Mouse (Mus musculus) bone marrow, adult 2 months (tissue): ENCODE measurements around the gene Gm20661. TPM values are rescaled to one million over a fixed set of nuclear protein-coding genes. Genes with fewer than 3 reads are reported as not detected.

ENCODE experiments used
- H3K27ac ChIP-seq: fragments of 200-500 bp; 2 replicates; pipeline ENCODE4 v1.5.1; 2012; ENCODE audit warnings: low read depth, mild to moderate bottlenecking, control low read depth, inconsistent platforms, low read length; ENCODE audit not compliant: control insufficient read depth, poor library complexity, insufficient read depth
- H3K4me1 ChIP-seq: fragments of 200-500 bp; 2 replicates; pipeline ENCODE4 v1.6.1; 2011; ENCODE audit warnings: low read length; ENCODE audit not compliant: control insufficient read depth, insufficient read depth
- H3K4me3 ChIP-seq: fragments of 200-500 bp; replicated peaks from 2 replicates; pipeline ENCODE3; 2011; ENCODE audit warnings: mild to moderate bottlenecking, low read depth, low read length, control low read depth; ENCODE audit not compliant: control insufficient read depth
- CTCF ChIP-seq: fragments of 200-500 bp; IDR thresholded peaks from 2 replicates; pipeline ENCODE4 v1.5.1; 2011; ENCODE audit warnings: low read length, control low read depth; ENCODE audit not compliant: control insufficient read depth, insufficient read depth
- POLR2A ChIP-seq: fragments of 200-500 bp; IDR thresholded peaks from 2 replicates; pipeline ENCODE4 v1.6.1; 2011; ENCODE audit warnings: low read depth, mild to moderate bottlenecking, control low read depth, low read length, borderline replicate concordance; ENCODE audit not compliant: control insufficient read depth
- WGBS: fragments of 180-500 bp; shearing (Covaris S2); methylation state at CpG from one replicate; pipeline ENCODE4 v1.1.7; 2018; 5-methylcytosine and 5-hydroxymethylcytosine counted together
- polyA plus RNA-seq: library from polyadenylated mRNA; stranded (reverse); fragments of >200 nt; gene quantifications from 2 replicates; pipeline ENCODE4 v1.2.4, GENCODE M21; 2011; ENCODE audit warnings: low replicate concordance; ENCODE audit not compliant: missing spikeins, insufficient read depth, insufficient read length

Gene Gm20661
- polyA plus RNA-seq, 1 experiment, result 4.7 TPM

- peak overlapping the region; percentile 90 for H3K27ac ChIP-seq
- peak overlapping the region; percentile 90 for H3K4me3 ChIP-seq
- 18% methylated on average over 19 of the region's 19 CpGs for WGBS
- peaks cover 24% of the 10 kb centered on the region for H3K4me1 ChIP-seq
- TF ChIP-seq POLR2A (0 out of 2 replicates have a peak, but pooled peaks have one; percentile 7), CTCF (no peak)
Measured at GRCm38 (mm10) chr9:107984052-107984753, 1.3 kb downstream of the Gm20661 start.

GRCm38 (mm10) chr9:107984754-107985055 is 1.8 kb downstream of the Gm20661 start:
- TF ChIP-seq POLR2A, result no peak
- no peak for TF ChIP-seq CTCF
- WGBS, result 10% methylated on average over 9 of the region's 9 CpGs
- H3K4me1 ChIP-seq, result peaks cover 23% of the 10 kb centered on the region
- peak overlapping the region; percentile 90 for H3K4me3 ChIP-seq
- H3K27ac ChIP-seq, result peak overlapping the region; percentile 90

GRCm38 (mm10) chr9:107985131-107986119 is 2.6 kb downstream of the Gm20661 start, which contains the start of gene Inka1:
Inka1 (minus strand) TSS chr9:107985879.
- TF ChIP-seq CTCF (0 out of 2 replicates have a peak, but pooled peaks have one; percentile 6), POLR2A (peak; percentile 93)
- Histone ChIP-seq H3K27ac (peak within 1 kb of the TSS; percentile 90), H3K4me1 (peaks cover 21% of the 10 kb centered on the region), H3K4me3 (peak within 1 kb of the TSS; percentile 90)
- WGBS, result under 1% methylated on average over 58 of the region's 58 CpGs

GRCm38 (mm10) chr9:107986376-107986775 is 3.5 kb downstream of the Gm20661 start:
- under 1% methylated on average over 18 of the region's 18 CpGs for WGBS
- H3K27ac ChIP-seq, result no peak overlapping the region
- H3K4me1 ChIP-seq, result peaks cover 17% of the 10 kb centered on the region

GRCm38 (mm10) chr9:107987950-107988349 is 5.1 kb downstream of the Gm20661 start:
- WGBS, result 55% methylated on average over 3 of the region's 3 CpGs
- Histone ChIP-seq H3K4me3 (no peak overlapping the region), H3K27ac (no peak overlapping the region), H3K4me1 (peaks cover 10% of the 10 kb centered on the region)
- TF ChIP-seq POLR2A (no peak), CTCF (no peak)

More at GRCm38 (mm10) chr9:107986376-107986775, 3.5 kb downstream of the Gm20661 start:
- TF ChIP-seq CTCF, result peak; percentile 97
- no peak for TF ChIP-seq POLR2A
- peak overlapping the region; percentile 24 for H3K4me3 ChIP-seq

GRCm38 (mm10) chr9:107992197-107992596 is 9.3 kb downstream of the Gm20661 start, which contains the start of gene Cdhr4:
Cdhr4 (plus strand) TSS chr9:107992497.
- H3K4me1 ChIP-seq, result no peaks in the 10 kb centered on the region
- no peak within 1 kb of the TSS for H3K27ac ChIP-seq
- no peak within 1 kb of the TSS for H3K4me3 ChIP-seq
- 69% methylated on average over 2 of the region's 2 CpGs for WGBS
- TF ChIP-seq CTCF (no peak), POLR2A (no peak)

- Histone ChIP-seq H3K4me1 (no peaks in the 10 kb centered on the region), H3K27ac (no peak overlapping the region), H3K4me3 (no peak overlapping the region)
- TF ChIP-seq CTCF, result no peak
- TF ChIP-seq POLR2A, result no peak
- WGBS, result 83% methylated on average over 11 of the region's 11 CpGs
Measured at GRCm38 (mm10) chr9:107993013-107993412, 10.2 kb downstream of the Gm20661 start.

GRCm38 (mm10) chr9:107994464-107994863 is 11.6 kb downstream of the Gm20661 start:
- Histone ChIP-seq H3K4me3 (no peak overlapping the region), H3K27ac (no peak overlapping the region), H3K4me1 (no peaks in the 10 kb centered on the region)
- 6% methylated on average over 2 of the region's 2 CpGs for WGBS
- TF ChIP-seq CTCF, result no peak
- TF ChIP-seq POLR2A, result no peak
